Mouse (Mus musculus) stomach, embryonic 16.5 days (tissue): ENCODE measurements around the gene Rexo5. TPM values are rescaled to one million over a fixed set of nuclear protein-coding genes. Genes with fewer than 3 reads are reported as not detected.
A peak's percentile ranks its signal among the peaks of the same experiment; 100 is the strongest.

ENCODE experiments used
- ATAC-seq: fragments of 200-750 bp; cut with Nextera tagmentation; 2 replicates; pipeline ENCODE4 v1.8.0; 2017; ENCODE audit warnings: moderate number of reproducible peaks, moderate TSS enrichment; ENCODE audit not compliant: insufficient read depth, low FRiP score
- H3K27ac ChIP-seq: fragments of 300-500 bp; sonication (generic); 2 replicates; pipeline ENCODE4 v1.5.1; 2014; ENCODE audit warnings: low read length
- H3K27me3 ChIP-seq: fragments of 300-500 bp; sonication (generic); 2 replicates; pipeline ENCODE4 v1.6.1; 2014; ENCODE audit warnings: low read length, control low read depth, mixed read lengths; ENCODE audit not compliant: control insufficient read depth, insufficient read depth
- H3K36me3 ChIP-seq: fragments of 300-500 bp; sonication (generic); 2 replicates; pipeline ENCODE4 v1.6.1; 2014; ENCODE audit warnings: low read length; ENCODE audit not compliant: control insufficient read depth, insufficient read depth
- H3K4me1 ChIP-seq: fragments of 300-500 bp; sonication (generic); 2 replicates; pipeline ENCODE4 v1.6.1; 2014; ENCODE audit warnings: low read length, control low read depth, mixed read lengths; ENCODE audit not compliant: control insufficient read depth, insufficient read depth
- H3K4me2 ChIP-seq: fragments of 300-500 bp; sonication (generic); 2 replicates; pipeline ENCODE4 v1.6.1; 2014; ENCODE audit warnings: low read depth, low read length, mixed read lengths
- H3K4me3 ChIP-seq: fragments of 300-500 bp; sonication (generic); replicated peaks from 2 replicates; pipeline ENCODE4 v1.5.1; 2014; ENCODE audit warnings: mild to moderate bottlenecking, low read length
- H3K9ac ChIP-seq: fragments of 300-500 bp; sonication (generic); 2 replicates; pipeline ENCODE4 v1.6.1; 2014; ENCODE audit warnings: low read length
- H3K9me3 ChIP-seq: fragments of 300-500 bp; sonication (generic); replicated peaks from 2 replicates; pipeline ENCODE4 v1.6.1; 2016; ENCODE audit warnings: low read length, control low read depth; ENCODE audit not compliant: control insufficient read depth
- WGBS: fragments of 180-500 bp; shearing (Covaris S2); extraction: QIAGEN DNeasy Blood & Tissue Kit; methylation state at CpG from one replicate; pipeline ENCODE4 v1.1.7; 2014; 5-methylcytosine and 5-hydroxymethylcytosine counted together
- polyA plus RNA-seq: library from polyadenylated mRNA; unstranded; fragments of >200 nt; fragmentation: Nextera tagmentation; extraction: Ambion mirVana; gene quantifications from 2 replicates; pipeline ENCODE4 v1.2.1, GENCODE M21; 2015

The Rexo5 gene
- polyA plus RNA-seq, 1 experiment from 2014 or later = 17.8 TPM

GRCm38 (mm10) chr7:119766996-119767395 is 26.8 kb upstream of the Rexo5 start:
- Histone ChIP-seq H3K4me3 (no peak overlapping the region), H3K4me1 (no peaks in the 10 kb centered on the region), H3K9me3 (no peaks in the 10 kb centered on the region), H3K36me3 (no peaks in the 10 kb centered on the region), H3K27ac (no peak overlapping the region), H3K27me3 (no peaks in the 10 kb centered on the region), H3K9ac (no peak overlapping the region), H3K4me2 (no peak overlapping the region)
- 75% methylated on average over 6 of the region's 6 CpGs for WGBS
- no peak for ATAC-seq

- peak; percentile 82 for ATAC-seq
- Histone ChIP-seq H3K27ac (0 out of 2 replicates have a peak overlapping the region, but pooled peaks have one; percentile 31), H3K9ac (no peak overlapping the region), H3K36me3 (no peaks in the 10 kb centered on the region), H3K4me2 (no peak overlapping the region), H3K4me1 (no peaks in the 10 kb centered on the region), H3K27me3 (no peaks in the 10 kb centered on the region), H3K9me3 (no peaks in the 10 kb centered on the region), H3K4me3 (no peak overlapping the region)
- 55% methylated on average over 8 of the region's 8 CpGs for WGBS
These were observed 23.9 kb upstream of the Rexo5 start for GRCm38 (mm10) chr7:119769895-119770294.

DNA sequence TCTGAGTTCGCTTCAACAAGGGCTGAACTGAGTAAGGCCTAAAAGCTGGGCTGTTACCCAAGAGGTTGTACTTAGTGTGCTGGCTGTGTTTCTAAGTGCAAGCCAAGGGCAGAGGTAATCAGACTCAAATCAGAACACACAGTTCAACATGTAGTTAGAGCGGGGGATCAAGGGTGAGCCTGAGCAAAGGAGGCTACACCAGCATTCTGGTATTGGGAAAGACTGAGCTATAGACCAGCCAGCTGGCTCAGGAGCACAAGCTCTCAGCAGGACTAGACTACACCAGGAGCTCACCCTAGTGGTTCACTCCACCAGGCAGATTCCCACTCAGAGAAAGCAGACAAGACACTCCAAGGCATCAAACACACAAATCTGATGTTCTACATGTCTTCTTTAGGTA is 10.4 kb upstream of the Rexo5 start:
- no peak overlapping the region for H3K9ac ChIP-seq
- no peak overlapping the region for H3K4me2 ChIP-seq
- no peaks in the 10 kb centered on the region for H3K4me1 ChIP-seq
- ATAC-seq = no peak
- no peaks in the 10 kb centered on the region for H3K9me3 ChIP-seq
- H3K36me3 ChIP-seq = peaks cover 8% of the 10 kb centered on the region
- no peak overlapping the region for H3K27ac ChIP-seq
- no peak overlapping the region for H3K4me3 ChIP-seq
- no peaks in the 10 kb centered on the region for H3K27me3 ChIP-seq
- WGBS = 90% methylated on average over 2 of the region's 2 CpGs

GRCm38 (mm10) chr7:119784908-119785307 is 8.9 kb upstream of the Rexo5 start:
- WGBS = 88% methylated on average over 5 of the region's 5 CpGs
- H3K36me3 ChIP-seq = peaks cover 8% of the 10 kb centered on the region
- H3K9me3 ChIP-seq = no peaks in the 10 kb centered on the region
- no peaks in the 10 kb centered on the region for H3K27me3 ChIP-seq
- no peak for ATAC-seq
- H3K4me1 ChIP-seq = no peaks in the 10 kb centered on the region
- no peak overlapping the region for H3K4me2 ChIP-seq
- H3K4me3 ChIP-seq = no peak overlapping the region
- no peak overlapping the region for H3K9ac ChIP-seq
- no peak overlapping the region for H3K27ac ChIP-seq

DNA sequence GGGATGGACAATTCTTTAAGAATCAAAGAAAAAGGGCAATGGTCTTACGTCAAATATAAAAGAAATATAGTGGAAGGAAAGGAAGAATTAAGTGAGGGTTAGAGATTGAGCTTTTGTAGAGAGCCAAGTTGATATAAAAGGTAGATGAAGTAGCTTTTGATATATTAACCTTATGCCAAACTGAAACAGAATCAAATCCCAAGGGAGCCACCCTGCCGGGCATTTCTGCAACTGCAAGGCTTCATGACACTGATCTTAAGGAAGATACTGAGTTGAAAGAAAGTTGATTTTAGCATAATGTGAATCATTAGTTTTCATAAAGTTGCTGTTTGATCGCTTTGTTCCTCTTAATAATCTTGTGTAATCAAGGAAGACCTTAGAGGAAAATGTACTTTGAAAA is 4.8 kb upstream of the Rexo5 start:
- Histone ChIP-seq H3K9me3 (no peaks in the 10 kb centered on the region), H3K4me2 (no peak overlapping the region), H3K27ac (no peak overlapping the region), H3K4me1 (no peaks in the 10 kb centered on the region), H3K27me3 (no peaks in the 10 kb centered on the region), H3K4me3 (no peak overlapping the region), H3K36me3 (peaks cover 8% of the 10 kb centered on the region), H3K9ac (no peak overlapping the region)
- WGBS = 86% methylated on average over 3 of the region's 3 CpGs
- ATAC-seq = no peak

DNA sequence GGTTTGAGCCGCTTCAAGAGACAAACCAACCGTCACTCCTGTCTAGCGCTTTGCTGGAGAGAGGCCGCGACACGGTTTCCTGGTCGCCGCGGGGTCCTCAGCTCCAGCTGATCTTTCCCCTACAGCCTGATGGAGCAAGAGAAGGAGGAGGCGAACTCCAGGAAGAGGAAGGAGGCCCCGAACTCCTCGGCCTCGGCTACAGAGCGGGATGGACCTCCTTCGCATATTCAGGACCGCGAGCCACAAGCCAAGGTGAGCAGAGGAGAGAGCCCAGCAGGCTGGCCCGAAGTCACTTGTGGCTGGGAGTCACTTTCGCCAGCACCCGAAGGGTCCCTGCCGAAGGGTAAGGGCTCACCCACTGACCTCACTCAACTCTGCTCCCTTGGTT is 439 bp downstream of the Rexo5 start:
- Histone ChIP-seq H3K4me1 (peaks cover 5% of the 10 kb centered on the region), H3K36me3 (no peaks in the 10 kb centered on the region), H3K9ac (peak overlapping the region; percentile 89), H3K27ac (peak overlapping the region; percentile 80), H3K4me3 (peak overlapping the region; percentile 59), H3K4me2 (peak overlapping the region; percentile 90), H3K9me3 (no peaks in the 10 kb centered on the region), H3K27me3 (no peaks in the 10 kb centered on the region)
- WGBS = 0% methylated on average over 21 of the region's 21 CpGs
- ATAC-seq = peak; percentile 73

- Histone ChIP-seq H3K4me2 (peak overlapping the region; percentile 53), H3K4me1 (peaks cover 5% of the 10 kb centered on the region), H3K27me3 (no peaks in the 10 kb centered on the region), H3K9ac (peak overlapping the region; percentile 52; the same call in 1 of the 2 replicates), H3K4me3 (peak overlapping the region; percentile 33), H3K36me3 (no peaks in the 10 kb centered on the region), H3K27ac (no peak overlapping the region), H3K9me3 (no peaks in the 10 kb centered on the region)
- no peak for ATAC-seq
These were observed 1.5 kb downstream of the Rexo5 start for GRCm38 (mm10) chr7:119795311-119795710.

- no peaks in the 10 kb centered on the region for H3K9me3 ChIP-seq
- WGBS = 93% methylated on average over 3 of the region's 3 CpGs
- ATAC-seq = no peak
These were observed 6.7 kb downstream of the Rexo5 start for GRCm38 (mm10) chr7:119800488-119800887.

GRCm38 (mm10) chr7:119800991-119801390 is 7.2 kb downstream of the Rexo5 start:
- Histone ChIP-seq H3K9me3 (no peaks in the 10 kb centered on the region), H3K4me1 (no peaks in the 10 kb centered on the region), H3K4me3 (no peak overlapping the region), H3K27ac (no peak overlapping the region), H3K4me2 (no peak overlapping the region), H3K36me3 (no peaks in the 10 kb centered on the region), H3K27me3 (no peaks in the 10 kb centered on the region), H3K9ac (no peak overlapping the region)
- 79% methylated on average over 3 of the region's 3 CpGs for WGBS
- ATAC-seq = no peak

More at GRCm38 (mm10) chr7:119800488-119800887, 6.7 kb downstream of the Rexo5 start:
- Histone ChIP-seq H3K36me3 (no peaks in the 10 kb centered on the region), H3K4me2 (no peak overlapping the region), H3K27me3 (no peaks in the 10 kb centered on the region), H3K4me3 (no peak overlapping the region), H3K9ac (no peak overlapping the region), H3K4me1 (no peaks in the 10 kb centered on the region), H3K27ac (no peak overlapping the region)

DNA sequence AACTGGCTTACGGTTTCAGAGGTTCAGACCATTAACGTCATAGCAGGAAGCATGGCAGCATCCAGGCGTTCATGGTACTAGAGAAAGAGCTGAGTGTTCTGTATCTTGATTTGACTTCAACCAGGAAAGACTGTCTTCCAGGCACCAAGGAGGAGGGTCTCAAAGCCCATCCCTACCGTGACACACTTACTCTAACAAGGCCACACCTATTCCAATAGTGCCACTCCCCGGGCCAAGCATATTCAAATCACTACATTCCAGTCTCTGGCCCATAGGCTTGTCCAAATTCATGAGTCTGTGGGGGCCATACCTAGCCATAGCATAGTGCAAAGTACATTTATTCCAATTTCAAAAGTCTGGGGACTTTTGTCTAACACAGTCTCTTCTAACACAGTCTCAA is 13.6 kb downstream of the Rexo5 start:
- Histone ChIP-seq H3K9ac (no peak overlapping the region), H3K4me2 (no peak overlapping the region), H3K27ac (no peak overlapping the region), H3K27me3 (no peaks in the 10 kb centered on the region), H3K4me3 (no peak overlapping the region), H3K9me3 (no peaks in the 10 kb centered on the region), H3K36me3 (no peaks in the 10 kb centered on the region), H3K4me1 (no peaks in the 10 kb centered on the region)
- no peak for ATAC-seq
- 85% methylated on average over 5 of the region's 5 CpGs for whole genome bisulfite sequencing
